Mouse (Mus musculus) mouse trophoblast stem cell (cell line): Measurements from ENCODE around the gene Slc25a11.

Experiments
- in situ Hi-C, 2 experiments: fragments of 300-500 bp; cut with MseI, MboI; formaldehyde crosslinking; loops; 2 replicates in 1 of 2; 3 replicates in 1 of 2; pipeline ENCODE4 v1.15.1; 2025

Slc25a11 gene

DNA sequence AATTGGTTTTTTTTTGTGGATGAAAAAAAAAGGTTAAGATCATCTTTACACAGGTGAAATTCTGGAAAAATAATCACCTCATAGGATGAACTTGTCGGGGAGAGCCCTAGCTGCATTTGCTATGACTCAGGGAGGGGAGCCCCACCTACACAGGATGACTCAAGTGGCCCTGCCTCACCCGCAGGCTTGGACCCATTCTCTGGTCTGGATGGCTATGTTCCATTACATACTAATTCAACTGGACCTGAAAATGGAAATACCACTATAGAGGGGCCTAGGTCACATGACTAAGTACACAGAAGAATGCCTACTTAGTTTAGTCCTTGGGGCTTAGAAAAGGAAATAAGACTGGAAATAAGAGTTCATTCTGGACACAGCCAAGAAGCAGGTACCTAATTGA lies 4.1 kb upstream of the Slc25a11 start:
- in situ Hi-C loops = no loop called here

DNA sequence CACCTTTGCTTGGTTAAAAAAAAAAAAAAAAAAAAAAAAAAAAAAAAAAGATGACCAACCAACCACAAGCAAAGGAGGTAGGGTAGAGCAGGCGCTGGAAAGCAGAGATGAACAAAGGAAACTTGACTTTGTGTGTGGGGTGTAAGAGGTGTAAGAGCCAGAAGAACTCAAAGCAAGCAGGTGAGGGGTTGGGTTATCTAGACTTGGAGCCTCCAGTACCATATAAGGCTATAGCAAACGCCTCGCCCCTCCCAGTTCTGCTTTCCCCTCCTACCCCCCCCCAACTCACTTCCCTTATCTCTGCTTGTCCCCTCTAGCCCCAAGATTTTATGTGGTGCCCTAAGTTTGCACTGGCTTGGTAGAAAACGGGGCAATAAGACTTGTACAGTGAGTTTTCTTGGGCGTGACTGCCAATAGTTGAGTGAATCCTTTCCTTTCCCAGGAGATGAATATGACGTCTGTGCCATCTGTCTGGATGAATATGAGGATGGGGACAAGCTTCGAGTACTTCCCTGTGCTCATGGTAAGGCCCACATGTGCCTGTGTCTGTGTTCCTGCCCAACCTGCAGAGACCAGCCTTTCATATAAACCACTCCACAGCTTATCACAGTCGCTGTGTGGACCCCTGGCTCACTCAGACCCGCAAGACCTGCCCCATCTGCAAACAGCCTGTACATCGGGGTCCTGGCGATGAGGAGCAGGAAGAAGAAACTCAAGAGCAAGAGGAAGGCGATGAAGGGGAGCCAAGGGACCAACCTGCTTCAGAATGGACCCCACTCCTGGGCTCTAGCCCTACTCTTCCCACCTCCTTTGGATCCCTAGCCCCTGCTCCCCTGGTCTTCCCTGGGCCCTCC lies 3.3 kb upstream of the Slc25a11 start:
- in situ Hi-C loops = no loop called here

DNA sequence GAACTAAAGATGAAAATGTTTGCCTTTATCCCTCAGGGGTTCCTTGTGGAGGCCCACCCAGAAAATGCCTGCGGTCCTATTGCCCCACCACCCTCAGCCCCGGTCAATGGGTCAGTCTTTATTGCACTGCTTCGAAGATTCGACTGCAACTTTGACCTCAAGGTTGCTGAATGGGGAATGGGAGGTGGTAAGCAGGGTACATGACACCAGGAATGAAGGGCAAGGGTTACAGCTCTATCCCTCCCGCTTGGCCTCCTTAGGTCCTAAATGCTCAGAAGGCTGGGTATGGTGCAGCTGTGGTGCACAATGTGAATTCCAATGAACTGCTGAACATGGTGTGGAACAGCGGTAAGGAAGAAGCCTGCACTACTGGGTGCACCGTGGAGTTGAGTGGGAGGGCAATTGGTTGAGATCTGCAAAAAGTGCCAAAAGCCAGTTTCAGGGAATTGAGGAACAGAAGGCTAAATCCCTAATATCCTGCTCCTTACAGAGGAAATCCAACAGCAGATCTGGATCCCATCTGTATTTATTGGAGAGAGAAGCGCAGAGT lies 2.0 kb upstream of the Slc25a11 start:
- in situ Hi-C loops = no loop called here

DNA sequence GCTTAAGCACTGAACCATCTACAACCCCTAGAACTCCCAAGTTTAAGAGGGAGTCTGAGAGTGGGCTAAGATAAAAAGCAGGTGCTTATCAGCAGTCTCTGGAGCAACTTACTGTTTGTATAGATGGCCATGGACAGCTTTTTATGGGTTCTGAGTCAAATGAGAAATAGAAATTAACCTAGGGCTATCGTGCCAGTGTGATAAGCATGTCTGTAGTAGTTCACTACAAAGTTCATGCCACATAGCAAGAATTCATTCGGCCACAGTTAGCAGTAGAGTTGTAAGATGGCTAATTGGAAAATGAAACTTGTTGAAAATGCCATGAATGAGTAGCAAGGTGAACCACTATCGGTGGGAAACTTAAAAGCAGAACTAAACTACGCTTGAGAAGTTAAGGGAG lies 1.2 kb upstream of the Slc25a11 start:
- in situ Hi-C loops = no loop called here

DNA sequence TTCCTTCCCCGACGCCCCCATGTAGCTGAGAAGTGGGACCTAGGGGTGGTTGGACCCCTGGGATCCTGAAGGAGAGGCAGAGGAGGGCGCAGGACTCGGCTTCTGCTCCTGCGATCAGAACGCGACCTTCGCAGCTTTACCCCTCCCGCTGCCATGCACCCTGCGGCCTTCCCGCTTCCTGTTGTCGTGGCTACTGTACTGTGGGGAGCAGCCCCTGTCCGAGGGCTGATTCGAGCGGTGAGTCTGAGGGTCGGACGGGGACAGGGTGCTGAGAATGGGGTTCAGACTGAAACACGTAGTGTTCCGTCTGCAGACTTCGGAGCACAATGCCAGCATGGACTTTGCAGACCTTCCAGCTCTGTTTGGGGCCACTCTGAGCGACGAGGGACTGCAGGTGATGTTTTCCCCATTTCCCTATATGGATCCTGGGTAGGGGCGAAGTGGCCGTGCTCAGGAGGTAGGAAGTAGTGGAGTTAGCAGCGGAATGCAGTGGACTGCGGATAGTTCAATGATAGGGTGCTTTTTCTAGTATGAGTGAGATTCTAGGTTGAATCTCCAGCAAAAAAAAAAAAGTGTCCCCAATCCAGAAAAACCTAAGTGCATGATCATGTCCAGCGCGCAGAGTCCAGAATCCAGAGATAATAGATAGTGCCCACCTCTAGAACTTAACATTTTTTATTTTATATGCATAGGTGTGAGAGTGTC lies 589 bp upstream of the Slc25a11 start:
- in situ Hi-C loops = no loop called here

DNA sequence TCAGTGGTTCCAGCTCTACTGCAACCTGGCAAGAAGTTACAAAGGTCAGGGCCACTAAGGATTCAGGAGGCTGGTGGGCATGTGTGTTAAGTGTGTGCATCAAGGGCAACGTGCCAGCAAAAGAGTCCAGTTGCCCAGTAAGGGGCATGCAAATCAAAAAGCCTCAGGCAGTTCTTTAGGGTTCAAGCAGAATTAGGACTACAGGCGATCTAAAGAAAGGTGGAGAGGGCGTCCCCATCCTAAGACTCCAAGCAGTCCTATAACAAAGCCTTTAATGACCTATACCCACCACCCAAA lies 1.1 kb downstream of the Slc25a11 start:
- in situ Hi-C loops = no loop called here

DNA sequence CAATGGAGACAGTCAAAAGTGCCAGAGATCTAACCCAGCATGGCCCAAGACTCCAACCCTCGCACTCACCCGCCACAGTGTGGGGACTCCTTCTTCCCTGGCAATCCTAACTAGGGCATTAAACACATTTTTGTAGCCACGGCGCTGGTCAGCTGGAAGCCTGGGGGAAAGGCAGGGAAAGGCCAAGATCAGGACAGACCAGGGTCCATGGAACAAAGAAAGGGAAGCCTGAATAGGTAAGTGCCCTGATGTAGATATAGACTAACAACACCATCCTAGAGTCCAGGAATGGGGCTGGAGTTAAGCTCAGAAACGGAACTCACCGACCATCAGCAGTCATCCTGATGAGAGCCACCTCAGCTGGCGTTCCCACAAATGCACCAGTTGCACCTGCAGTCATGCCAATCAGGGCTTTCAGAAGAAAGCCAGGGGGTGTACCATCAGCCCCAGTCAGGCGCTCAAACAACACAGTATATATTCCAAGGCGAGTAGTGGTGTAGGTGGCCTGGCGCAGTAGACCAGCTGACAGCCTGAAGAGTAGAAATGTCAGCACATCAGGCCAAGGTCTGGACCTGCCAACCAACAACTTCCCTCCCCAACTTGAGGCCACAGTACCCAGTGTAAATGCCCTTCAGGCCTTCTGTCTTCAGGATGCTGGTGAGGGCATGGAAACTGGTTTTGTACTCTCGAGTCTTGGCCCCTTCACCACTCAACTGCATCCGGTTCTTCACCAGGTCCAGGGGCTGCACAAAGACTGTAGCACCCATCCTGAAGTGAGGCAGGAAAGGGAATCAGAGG lies 1.6 kb downstream of the Slc25a11 start:
- in situ Hi-C loops = no loop called here

DNA sequence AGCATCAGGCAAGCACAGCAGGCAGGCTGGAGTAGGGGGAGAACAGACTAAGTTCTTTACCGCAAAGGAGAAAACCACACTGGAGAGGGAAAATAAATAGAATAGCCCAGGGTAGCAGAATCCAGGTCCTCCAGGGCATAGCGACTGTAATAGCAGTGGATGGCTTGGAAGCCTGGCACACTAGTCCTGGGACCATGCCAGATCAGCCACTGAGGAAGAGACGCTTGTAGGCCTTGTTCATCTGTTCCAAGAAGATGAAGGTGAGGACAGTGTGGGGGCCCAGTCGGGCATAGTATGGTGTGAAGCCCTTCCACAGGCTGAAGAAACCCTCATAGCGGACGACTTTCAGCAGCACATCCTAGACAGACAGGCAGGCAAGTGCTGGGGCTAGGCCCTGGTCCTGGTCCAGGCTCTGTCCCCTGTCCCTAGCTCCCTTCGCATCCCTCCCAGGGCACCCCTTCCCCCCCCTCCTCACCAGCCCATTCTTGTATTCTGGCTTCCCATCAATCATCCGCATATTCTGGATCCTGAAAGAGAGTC lies 2.6 kb downstream of the Slc25a11 start:
- in situ Hi-C loops = no loop called here

DNA sequence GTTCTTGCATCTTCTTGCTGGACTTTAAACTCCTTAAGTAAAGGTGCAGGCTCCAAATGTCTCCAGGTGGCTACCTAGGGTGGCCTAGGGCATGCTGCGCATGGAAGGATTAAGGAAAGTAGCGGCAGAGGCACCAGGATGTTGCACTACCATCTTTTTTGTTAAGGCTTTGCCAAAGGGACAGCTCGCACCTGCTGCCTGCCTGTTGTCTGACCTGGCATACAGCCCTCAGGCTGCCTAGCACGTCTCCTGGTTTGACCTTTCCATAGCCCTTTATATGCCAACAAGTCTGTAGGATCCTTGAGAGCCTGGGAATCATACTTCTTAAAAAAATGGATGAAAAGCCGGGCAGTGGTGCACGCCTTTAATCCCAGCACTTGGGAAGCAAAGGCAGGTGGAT lies 4.2 kb downstream of the Slc25a11 start:
- in situ Hi-C loops = no loop called here

DNA sequence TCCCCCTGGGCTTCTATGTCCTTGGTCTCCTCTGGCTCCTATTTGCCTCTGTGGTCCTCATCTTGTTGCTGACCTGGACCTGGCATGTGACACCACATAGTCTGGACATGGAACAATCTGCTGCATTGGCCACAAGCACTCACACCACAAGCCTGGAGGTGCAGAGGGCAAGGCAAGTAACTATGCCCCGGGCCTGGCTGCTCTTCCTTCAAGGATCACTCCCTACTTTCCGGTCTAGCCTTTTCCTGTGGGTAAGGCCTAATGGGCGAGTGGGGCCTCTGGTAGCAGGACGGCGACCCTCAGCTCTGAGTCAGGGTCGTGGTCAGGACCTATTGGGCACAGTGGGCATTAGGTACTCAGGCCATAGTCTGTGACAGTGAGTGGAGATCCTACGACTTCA lies 6.0 kb downstream of the Slc25a11 start:
- in situ Hi-C loops = no loop called here

DNA sequence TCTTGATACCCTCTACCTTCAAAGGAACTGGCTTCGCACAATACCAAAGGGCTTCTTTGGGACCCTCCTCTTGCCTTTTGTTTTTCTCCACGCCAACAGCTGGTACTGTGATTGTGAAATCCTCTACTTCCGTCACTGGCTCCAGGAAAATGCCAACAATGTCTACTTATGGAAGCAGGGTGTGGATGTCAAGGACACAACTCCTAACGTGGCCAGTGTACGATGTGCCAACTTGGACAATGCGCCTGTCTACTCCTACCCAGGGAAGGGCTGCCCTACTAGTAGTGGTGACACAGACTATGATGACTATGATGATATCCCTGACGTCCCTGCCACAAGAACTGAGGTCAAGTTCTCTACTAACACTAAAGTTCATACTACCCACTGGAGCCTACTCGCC lies 7.3 kb downstream of the Slc25a11 start:
- in situ Hi-C loops = no loop called here

DNA sequence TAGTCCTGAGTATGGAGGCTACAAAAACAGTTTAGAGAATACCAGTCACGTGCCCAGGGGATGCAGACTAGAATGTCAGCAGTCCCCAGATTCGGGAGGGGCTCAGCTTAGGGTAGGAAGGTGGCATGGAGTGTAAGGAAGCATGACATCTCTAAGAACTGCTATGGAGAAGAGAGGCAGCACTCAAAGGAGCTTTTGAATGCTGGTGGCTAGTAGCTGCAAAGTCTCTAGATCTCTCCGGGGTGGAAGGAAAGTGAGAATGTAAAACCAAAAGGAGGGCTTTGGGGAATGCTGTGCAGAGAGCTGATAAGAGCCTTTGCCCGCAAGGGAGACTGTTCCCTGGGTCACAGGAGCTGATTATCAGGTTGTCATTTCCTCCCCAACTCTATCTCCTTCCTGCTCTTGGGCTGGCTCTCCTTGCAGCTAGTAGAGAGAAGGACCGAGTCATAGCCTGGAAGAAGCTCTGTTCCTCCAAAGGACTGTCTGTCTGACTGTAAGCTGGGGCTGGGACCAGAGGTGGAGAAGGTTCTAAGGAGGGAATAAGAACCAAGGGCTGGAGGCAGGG lies 8.5 kb downstream of the Slc25a11 start, which contains the start of gene Gp1ba:
TSS of gene Gp1ba (plus strand) at position 409 of the 565 bp plus-strand sequence.
- in situ Hi-C loops = no loop called here

DNA sequence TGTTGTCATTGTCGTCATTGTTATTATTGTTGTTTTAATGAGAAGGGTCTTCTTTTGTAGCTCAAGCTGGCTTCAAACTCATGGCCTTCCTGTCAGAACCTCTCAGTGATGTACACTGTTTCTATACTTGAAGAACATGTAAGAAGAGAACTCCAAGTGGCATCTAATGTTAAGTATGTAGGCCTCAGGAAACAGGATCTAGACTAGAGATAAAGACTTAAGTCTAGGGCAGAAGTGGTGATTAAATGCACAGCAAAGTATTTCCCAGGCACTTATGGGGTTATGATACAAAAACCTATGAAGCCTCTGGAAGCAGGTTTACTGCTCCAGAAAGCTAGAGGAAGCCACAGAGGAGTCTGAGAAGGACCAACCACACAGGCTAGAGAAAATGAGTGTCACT lies 9.0 kb downstream of the Slc25a11 start:
- in situ Hi-C loops = no loop called here

DNA sequence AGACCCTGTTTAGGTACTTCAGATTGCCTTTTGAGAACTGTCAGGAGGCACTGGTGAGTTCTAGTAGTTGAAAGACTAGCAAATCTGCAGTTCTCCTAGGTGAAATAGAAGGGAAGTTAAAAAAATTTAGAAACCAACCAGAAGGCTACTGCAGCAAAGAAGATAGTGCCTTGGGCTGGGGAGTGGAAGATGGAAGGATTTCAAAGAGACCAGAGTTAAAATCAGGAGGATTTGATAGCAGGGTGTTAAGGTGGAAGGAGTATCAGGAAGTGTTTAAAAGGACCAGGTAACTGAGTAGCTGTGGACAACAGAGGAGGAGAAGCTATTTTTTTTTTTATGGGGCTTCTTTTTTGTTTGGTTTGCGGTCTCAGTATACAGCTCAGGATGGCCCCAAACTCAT lies 9.5 kb downstream of the Slc25a11 start:
- in situ Hi-C loops = no loop called here

DNA sequence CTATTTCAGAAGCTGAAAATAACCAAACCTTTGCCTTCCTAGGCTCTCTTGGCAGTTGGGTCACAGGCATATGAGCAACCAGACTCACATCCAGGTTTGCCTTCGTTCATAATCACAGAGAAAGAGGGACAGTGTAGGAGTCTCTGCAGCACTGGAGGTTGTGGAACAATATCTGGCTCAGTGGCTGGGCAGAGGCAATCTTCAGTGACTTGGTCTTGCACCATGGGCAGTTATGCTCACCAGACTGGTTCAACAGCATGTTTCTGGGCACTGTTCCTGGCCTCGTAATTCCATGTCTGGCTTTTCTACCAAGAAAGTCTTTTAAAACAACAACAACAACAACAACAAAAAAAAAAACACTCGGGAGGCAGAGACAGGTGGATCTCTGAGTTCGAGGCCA lies 11.7 kb downstream of the Slc25a11 start:
- in situ Hi-C loops = no loop called here

DNA sequence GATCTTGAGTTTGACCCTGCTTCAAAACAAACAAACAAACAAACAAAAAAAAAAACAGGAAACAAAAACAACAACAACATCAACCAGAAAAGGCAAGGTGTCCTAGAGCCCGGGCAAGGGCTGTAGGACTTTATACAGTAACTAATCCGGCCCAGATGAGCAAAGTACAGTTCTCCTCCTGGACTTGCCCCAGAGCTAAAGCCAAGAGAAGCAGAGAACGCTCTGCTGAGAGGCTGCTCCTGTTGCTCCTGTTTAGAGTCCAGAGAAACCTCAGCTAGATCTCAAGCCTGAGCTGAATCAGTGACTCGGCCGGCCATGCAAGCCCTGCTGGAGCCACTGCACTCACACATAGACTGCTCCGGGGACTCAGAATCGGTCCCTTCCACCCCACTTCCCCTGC lies 17.1 kb downstream of the Slc25a11 start:
- in situ Hi-C loops = no loop called here

DNA sequence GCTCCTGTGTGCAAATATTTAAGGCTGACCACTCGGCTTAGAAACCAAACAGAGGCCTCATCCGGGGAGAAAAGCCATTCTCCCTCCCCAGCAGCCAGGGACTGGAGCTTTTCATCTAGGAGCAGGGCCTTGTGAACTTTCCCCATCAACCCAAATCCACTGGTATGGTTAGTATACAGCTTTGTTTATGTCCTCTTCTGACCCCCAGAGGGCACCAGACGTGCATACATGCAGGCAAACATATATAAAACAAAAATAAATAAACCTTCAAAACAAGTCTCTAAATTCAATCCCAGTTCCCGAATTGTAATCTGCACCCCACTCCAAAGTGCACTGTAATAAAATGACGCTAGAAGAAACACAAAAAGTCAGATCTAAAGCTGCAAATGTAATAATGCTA lies 17.7 kb downstream of the Slc25a11 start:
- in situ Hi-C loops = loop anchor here in 1 of 2 experiments (5.0 to 10.0 kb wide), 2 partner anchors 115 to 128 kb away; partner anchors contain the start of genes Gltpd2 and Vmo1

DNA sequence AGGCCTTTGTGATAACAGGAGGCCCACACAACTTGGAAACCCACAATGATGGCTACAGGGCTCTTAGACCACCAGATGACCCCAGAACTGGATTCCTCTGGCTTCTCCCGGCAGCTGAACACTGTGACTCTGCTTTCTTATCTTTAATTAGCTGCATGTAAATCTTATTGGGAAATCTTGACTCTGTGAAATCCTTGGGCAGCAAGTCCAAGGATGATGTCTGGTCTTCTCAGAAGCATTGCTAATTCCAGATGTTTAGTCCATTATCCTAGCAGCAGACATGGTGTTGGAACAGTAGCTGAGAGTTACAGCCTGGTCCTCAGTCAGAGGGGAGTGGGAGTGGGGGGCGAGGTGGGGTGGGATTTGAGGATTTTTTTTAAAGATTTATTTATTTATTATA lies 18.8 kb downstream of the Slc25a11 start:
- in situ Hi-C loops = loop anchor here in 1 of 2 experiments (5.0 to 10.0 kb wide), 2 partner anchors 114 to 129 kb away; partner anchors contain the start of genes Gltpd2 and Vmo1

DNA sequence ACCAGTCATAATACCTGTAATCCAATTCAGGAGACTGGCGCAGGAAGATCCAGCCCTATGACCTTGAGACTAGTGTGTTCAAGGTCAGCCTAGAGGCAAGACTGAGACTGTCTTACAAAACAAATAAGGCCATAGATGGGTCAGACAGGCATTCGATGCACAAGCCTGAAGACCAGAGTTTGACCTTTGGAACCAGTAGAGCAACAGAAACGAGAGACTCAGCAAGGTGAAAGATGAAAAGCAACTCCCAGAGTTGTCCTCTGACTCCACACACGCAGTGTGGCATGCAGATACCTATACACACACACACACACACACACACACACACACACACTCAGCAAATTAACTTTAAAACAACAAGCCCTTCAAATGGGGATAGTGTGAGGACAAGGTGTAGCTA lies 20.4 kb downstream of the Slc25a11 start:
- in situ Hi-C loops = loop anchor here in 1 of 2 experiments (5.0 to 10.0 kb wide), 2 partner anchors 112 to 130 kb away; partner anchors contain the start of genes Gltpd2 and Vmo1

DNA sequence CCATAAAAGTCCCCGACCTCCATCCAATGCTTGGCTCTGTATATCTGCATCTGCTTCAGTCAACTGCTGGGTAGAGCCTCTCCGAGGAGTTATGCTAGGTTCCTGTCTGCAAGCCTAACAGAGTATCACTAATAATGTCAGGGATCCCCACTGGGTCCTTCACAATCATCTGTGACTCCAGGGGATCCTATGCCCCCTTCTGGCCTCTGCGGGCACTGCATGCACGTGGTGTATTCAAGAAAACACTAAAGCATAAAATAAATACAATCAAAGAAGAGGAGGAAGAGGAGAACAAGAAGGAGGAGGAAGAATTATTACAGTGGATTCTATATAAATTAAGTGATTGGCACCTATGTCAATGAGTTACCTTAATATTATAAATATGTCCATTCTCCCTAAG lies 21.8 kb downstream of the Slc25a11 start:
- in situ Hi-C loops = loop anchor here in 1 of 2 experiments (5.0 to 10.0 kb wide), 2 partner anchors 111 to 132 kb away; partner anchors contain the start of genes Gltpd2 and Vmo1
